Mouse (Mus musculus): ENCODE results near the gene Pcdh11x.

DNA sequence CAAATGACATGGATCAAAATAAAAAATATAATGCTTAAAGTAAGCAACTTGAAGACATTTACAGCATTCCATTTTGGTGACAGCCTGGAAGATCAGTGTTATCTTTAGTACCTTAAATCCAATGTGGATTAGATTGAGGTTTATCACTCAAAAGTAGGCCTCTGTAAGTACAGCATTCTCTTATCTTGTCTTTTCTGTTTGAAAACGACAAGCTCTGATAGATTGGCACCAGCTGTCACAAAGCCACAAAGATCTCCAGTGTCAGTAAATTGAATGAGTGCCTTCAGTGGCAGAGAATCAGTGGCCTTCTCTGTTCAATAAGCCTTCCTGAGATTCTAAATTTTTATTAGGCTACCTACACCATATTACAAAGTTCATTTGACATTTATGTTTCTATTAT is 445.7 kb downstream of the Pcdh11x start:
- TF ChIP-seq MXI1 (IDR thresholded peaks at IDR 0.05; ENCODE audit: low read depth, low read length) (no peak), ZKSCAN1 (IDR thresholded peaks at IDR 0.05; ENCODE audit: low read depth, low read length) (no peak), POLR2A (IDR thresholded peaks at IDR 0.05; ENCODE audit: control insufficient read depth in 1 of 2, insufficient read depth in 1 of 2, low read depth in 1 of 2, low read length in 2 of 2, poor library complexity in 1 of 2) (no peak), POLR2AphosphoS2 (IDR thresholded peaks at IDR 0.05; ENCODE audit: low read length) (no peak)
